Mouse (Mus musculus): ENCODE measurements around the gene Col4a3bp. TPM values are rescaled to one million over a fixed set of nuclear protein-coding genes. Genes with fewer than 3 reads are reported as not detected.

Col4a3bp gene
- polyA plus RNA-seq, 1 experiment from 2014 or later = 13.8 TPM

DNA sequence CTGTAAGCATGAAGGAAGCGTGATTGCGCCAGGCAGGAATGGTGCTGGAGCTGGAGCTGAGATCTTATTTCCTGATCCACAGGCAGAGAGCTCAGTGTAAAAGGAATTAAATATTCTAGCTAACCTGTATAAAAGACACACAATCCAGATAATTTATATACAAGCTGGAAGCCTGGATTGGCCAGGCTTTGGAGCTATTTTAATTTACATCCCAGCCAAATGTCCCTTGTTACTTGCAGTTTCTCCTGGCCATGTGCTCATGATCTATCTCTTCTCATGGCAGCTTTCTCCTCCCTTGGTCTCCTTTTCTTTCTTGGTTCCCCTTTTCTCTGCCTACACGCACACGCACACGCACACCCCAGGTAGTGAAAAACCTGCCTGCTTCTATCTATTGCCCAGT lies 44.1 kb downstream of the Col4a3bp start:
- 88% methylated on average over 5 of the region's 5 CpGs for WGBS
- no peak overlapping the region for H3K4me3 ChIP-seq (replicated peaks)
- no peak for ATAC-seq (ENCODE audit: insufficient read depth, low FRiP score, low read depth)
- no peaks in the 10 kb centered on the region for H3K27me3 ChIP-seq (replicated peaks)
- H3K4me2 ChIP-seq = no peak overlapping the region
- no peak overlapping the region for H3K27ac ChIP-seq
- no peaks in the 10 kb centered on the region for H3K36me3 ChIP-seq
- no peaks in the 10 kb centered on the region for H3K9me3 ChIP-seq
- peaks cover 7% of the 10 kb centered on the region; the same call in 1 of the 2 replicates for H3K4me1 ChIP-seq
- H3K9ac ChIP-seq = no peak overlapping the region

DNA sequence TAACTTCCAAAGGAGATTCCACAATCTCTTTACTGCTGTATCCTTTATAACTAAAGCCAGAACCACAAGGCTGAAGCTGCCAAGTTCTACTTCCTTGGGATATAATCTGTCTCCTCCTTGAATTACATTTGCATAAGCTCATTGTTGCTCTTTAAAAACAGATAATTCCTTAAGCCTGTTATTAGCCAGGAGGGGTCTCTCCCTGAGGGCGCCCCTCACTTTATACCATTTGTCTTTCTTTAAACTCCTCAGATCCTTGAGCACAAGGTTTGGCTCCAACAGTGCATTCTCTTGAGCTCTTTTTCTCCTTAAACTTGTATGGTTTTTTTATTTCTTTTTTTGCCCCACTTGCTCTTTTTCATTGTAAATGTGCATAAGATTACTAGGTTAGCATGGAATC lies 46.2 kb downstream of the Col4a3bp start:
- H3K27me3 ChIP-seq (replicated peaks) = no peaks in the 10 kb centered on the region
- no peak overlapping the region for H3K9ac ChIP-seq
- peaks cover 7% of the 10 kb centered on the region; the same call in 1 of the 2 replicates for H3K4me1 ChIP-seq
- 74% methylated on average over 1 of the region's 1 CpGs for WGBS
- no peaks in the 10 kb centered on the region for H3K9me3 ChIP-seq
- H3K4me2 ChIP-seq = no peak overlapping the region
- no peak overlapping the region for H3K4me3 ChIP-seq (replicated peaks)
- no peak for ATAC-seq (ENCODE audit: insufficient read depth, low FRiP score, low read depth)
- no peaks in the 10 kb centered on the region for H3K36me3 ChIP-seq
- H3K27ac ChIP-seq = peak overlapping the region; percentile 21; the same call in 1 of the 2 replicates

- no peak overlapping the region for H3K27ac ChIP-seq
- H3K36me3 ChIP-seq = no peaks in the 10 kb centered on the region
- H3K4me1 ChIP-seq = peaks cover 7% of the 10 kb centered on the region; the same call in 1 of the 2 replicates
- H3K9me3 ChIP-seq = no peaks in the 10 kb centered on the region
- WGBS = 5% methylated on average over 1 of the region's 1 CpGs
- no peak overlapping the region for H3K4me2 ChIP-seq
- no peak overlapping the region for H3K9ac ChIP-seq
- no peaks in the 10 kb centered on the region for H3K27me3 ChIP-seq (replicated peaks)
- no peak overlapping the region for H3K4me3 ChIP-seq (replicated peaks)
- ATAC-seq (ENCODE audit: insufficient read depth, low FRiP score, low read depth) = no peak
Measured at GRCm38 (mm10) chr13:96593621-96594020, 51.2 kb downstream of the Col4a3bp start.

DNA sequence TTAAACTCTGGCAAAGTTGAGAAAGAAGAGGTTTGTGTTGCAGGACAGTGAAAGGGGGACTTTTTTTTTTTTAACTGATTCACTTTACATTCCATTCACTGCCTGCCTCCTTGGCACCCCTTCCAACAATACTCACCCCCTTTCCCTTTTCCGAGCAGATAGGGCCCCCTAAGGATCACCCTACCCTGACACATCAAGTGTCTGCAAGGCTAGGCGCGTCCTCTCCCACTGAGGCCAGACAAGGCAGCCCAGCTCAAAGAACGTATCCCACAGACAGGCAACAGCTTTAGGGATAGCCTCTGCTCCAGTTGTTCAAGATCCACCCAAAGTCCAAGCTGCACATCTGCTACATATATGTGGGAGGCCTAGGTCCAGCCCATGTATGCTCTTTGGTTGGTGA lies 51.7 kb downstream of the Col4a3bp start:
- Histone ChIP-seq H3K9ac (no peak overlapping the region), H3K9me3 (no peaks in the 10 kb centered on the region), H3K36me3 (no peaks in the 10 kb centered on the region), H3K4me1 (peaks cover 7% of the 10 kb centered on the region; the same call in 1 of the 2 replicates), H3K4me2 (no peak overlapping the region), H3K27ac (no peak overlapping the region), H3K4me3 (replicated peaks) (no peak overlapping the region), H3K27me3 (replicated peaks) (no peaks in the 10 kb centered on the region)
- ATAC-seq (ENCODE audit: insufficient read depth, low FRiP score, low read depth) = no peak
- 87% methylated on average over 4 of the region's 4 CpGs for WGBS

GRCm38 (mm10) chr13:96599182-96599581 lies 56.8 kb downstream of the Col4a3bp start:
- 88% methylated on average over 9 of the region's 9 CpGs for WGBS
- no peaks in the 10 kb centered on the region for H3K9me3 ChIP-seq
- no peak for ATAC-seq (ENCODE audit: insufficient read depth, low FRiP score, low read depth)

DNA sequence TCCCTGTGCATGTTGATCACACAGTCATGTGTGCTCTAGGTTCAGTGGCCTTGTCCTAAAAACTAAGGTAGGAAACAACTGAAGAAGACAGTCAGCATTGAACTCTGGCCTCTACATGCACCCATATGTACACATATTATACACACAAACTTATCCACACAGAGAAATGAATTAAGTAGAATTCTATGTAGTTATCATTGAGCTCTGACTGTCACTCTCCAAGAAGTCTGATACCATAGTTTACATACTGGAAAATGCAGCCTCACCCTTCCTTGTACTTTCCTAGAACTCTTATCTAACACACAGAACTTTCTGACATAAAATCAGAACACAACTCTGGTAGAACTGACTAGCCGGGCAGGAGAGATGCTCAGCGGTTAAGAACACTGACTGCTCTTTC lies 61.8 kb downstream of the Col4a3bp start:
- Histone ChIP-seq H3K4me3 (replicated peaks) (no peak overlapping the region), H3K36me3 (peaks cover 6% of the 10 kb centered on the region; the same call in 1 of the 2 replicates), H3K9ac (no peak overlapping the region), H3K4me1 (no peaks in the 10 kb centered on the region), H3K4me2 (no peak overlapping the region), H3K9me3 (no peaks in the 10 kb centered on the region), H3K27ac (no peak overlapping the region), H3K27me3 (replicated peaks) (no peaks in the 10 kb centered on the region)
- WGBS = 80% methylated on average over 2 of the region's 2 CpGs
- no peak for ATAC-seq (ENCODE audit: insufficient read depth, low FRiP score, low read depth)

More at GRCm38 (mm10) chr13:96599182-96599581, 56.8 kb downstream of the Col4a3bp start:
- no peak overlapping the region for H3K4me3 ChIP-seq (replicated peaks)
- peaks cover 3% of the 10 kb centered on the region; the same call in 1 of the 2 replicates for H3K4me1 ChIP-seq
- H3K9ac ChIP-seq = no peak overlapping the region
- no peak overlapping the region for H3K27ac ChIP-seq
- H3K4me2 ChIP-seq = no peak overlapping the region
- H3K36me3 ChIP-seq = no peaks in the 10 kb centered on the region
- no peaks in the 10 kb centered on the region for H3K27me3 ChIP-seq (replicated peaks)

GRCm38 (mm10) chr13:96614615-96615014 lies 72.2 kb downstream of the Col4a3bp start:
- no peak overlapping the region for H3K4me3 ChIP-seq (replicated peaks)
- H3K36me3 ChIP-seq = peaks cover 13% of the 10 kb centered on the region; the same call in 1 of the 2 replicates
- H3K27ac ChIP-seq = no peak overlapping the region
- WGBS = 84% methylated on average over 3 of the region's 3 CpGs
- no peaks in the 10 kb centered on the region for H3K4me1 ChIP-seq
- no peaks in the 10 kb centered on the region for H3K27me3 ChIP-seq (replicated peaks)
- H3K9ac ChIP-seq = no peak overlapping the region
- no peak for ATAC-seq (ENCODE audit: insufficient read depth, low FRiP score, low read depth)
- H3K4me2 ChIP-seq = no peak overlapping the region
- no peaks in the 10 kb centered on the region for H3K9me3 ChIP-seq

GRCm38 (mm10) chr13:96620891-96621290 lies 78.5 kb downstream of the Col4a3bp start:
- no peaks in the 10 kb centered on the region for H3K9me3 ChIP-seq
- no peaks in the 10 kb centered on the region for H3K4me1 ChIP-seq
- H3K4me3 ChIP-seq (replicated peaks) = no peak overlapping the region
- no peak overlapping the region for H3K9ac ChIP-seq
- no peak for ATAC-seq (ENCODE audit: insufficient read depth, low FRiP score, low read depth)
- peaks cover 8% of the 10 kb centered on the region; the same call in 1 of the 2 replicates for H3K36me3 ChIP-seq
- no peaks in the 10 kb centered on the region for H3K27me3 ChIP-seq (replicated peaks)
- no peak overlapping the region for H3K27ac ChIP-seq
- no peak overlapping the region for H3K4me2 ChIP-seq
- WGBS = 23% methylated on average over 1 of the region's 1 CpGs

DNA sequence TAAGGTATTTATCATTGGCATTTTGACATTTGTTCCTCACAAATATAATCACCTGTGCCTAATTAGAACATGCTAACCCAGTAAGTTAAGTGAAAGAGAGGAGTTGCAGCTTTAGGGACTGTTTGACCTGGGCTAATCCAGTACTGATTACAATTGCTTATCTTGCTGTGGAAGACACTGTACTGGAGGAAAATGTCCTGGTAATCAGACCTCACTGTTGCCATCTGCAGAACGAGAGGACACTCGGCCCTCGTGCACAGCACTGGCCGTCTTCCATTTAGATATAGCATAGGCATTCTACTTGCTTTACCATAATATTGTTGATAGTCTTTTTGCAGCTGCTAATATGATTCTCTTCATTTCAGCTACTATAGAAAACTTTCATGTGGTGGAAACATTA lies 88.0 kb downstream of the Col4a3bp start:
- Histone ChIP-seq H3K4me2 (no peak overlapping the region), H3K27ac (no peak overlapping the region), H3K4me1 (no peaks in the 10 kb centered on the region), H3K36me3 (peaks cover 15% of the 10 kb centered on the region; the same call in 1 of the 2 replicates), H3K9me3 (no peaks in the 10 kb centered on the region), H3K27me3 (replicated peaks) (no peaks in the 10 kb centered on the region), H3K9ac (no peak overlapping the region), H3K4me3 (replicated peaks) (no peak overlapping the region)
- 89% methylated on average over 4 of the region's 4 CpGs for WGBS
- no peak for ATAC-seq (ENCODE audit: insufficient read depth, low FRiP score, low read depth)

GRCm38 (mm10) chr13:96644168-96644567 lies 101.8 kb downstream of the Col4a3bp start:
- H3K4me1 ChIP-seq = no peaks in the 10 kb centered on the region
- no peak overlapping the region for H3K27ac ChIP-seq
- H3K4me2 ChIP-seq = no peak overlapping the region
- ATAC-seq (ENCODE audit: insufficient read depth, low FRiP score, low read depth) = no peak
- no peak overlapping the region for H3K9ac ChIP-seq
- no peaks in the 10 kb centered on the region for H3K9me3 ChIP-seq
- WGBS = 64% methylated on average over 2 of the region's 2 CpGs
- no peaks in the 10 kb centered on the region for H3K27me3 ChIP-seq (replicated peaks)
- H3K4me3 ChIP-seq (replicated peaks) = no peak overlapping the region
- H3K36me3 ChIP-seq = peaks cover 6% of the 10 kb centered on the region; the same call in 1 of the 2 replicates

DNA sequence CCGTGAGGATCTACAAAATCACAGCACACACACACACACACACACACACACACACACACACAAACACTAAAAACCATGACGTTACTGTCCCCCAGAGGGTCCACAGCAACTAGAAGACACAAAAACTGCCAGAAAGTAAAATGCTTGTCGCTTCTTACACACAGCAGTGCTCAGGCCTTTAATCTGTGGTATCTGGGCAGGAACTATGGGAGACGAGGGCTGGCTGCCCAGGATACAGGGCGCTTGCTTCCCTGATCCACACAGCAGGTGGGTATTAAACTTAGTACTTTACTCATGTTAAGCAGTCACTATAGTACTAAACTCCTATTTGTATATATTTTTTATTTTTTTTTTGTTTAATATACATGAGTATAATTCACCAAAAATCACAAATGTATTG lies 103.4 kb downstream of the Col4a3bp start:
- Histone ChIP-seq H3K36me3 (peaks cover 9% of the 10 kb centered on the region; the same call in 1 of the 2 replicates), H3K9me3 (no peaks in the 10 kb centered on the region), H3K4me3 (replicated peaks) (no peak overlapping the region), H3K4me2 (no peak overlapping the region), H3K4me1 (no peaks in the 10 kb centered on the region), H3K9ac (no peak overlapping the region), H3K27ac (no peak overlapping the region), H3K27me3 (replicated peaks) (no peaks in the 10 kb centered on the region)
- no peak for ATAC-seq (ENCODE audit: insufficient read depth, low FRiP score, low read depth)
- whole genome bisulfite sequencing = 63% methylated on average over 5 of the region's 5 CpGs

GRCm38 (mm10) chr13:96653041-96653440 lies 110.6 kb downstream of the Col4a3bp start:
- no peaks in the 10 kb centered on the region for H3K27me3 ChIP-seq (replicated peaks)
- H3K4me1 ChIP-seq = no peaks in the 10 kb centered on the region
- no peak overlapping the region for H3K4me2 ChIP-seq
- H3K36me3 ChIP-seq = peaks cover 59% of the 10 kb centered on the region
- no peak overlapping the region for H3K4me3 ChIP-seq (replicated peaks)
- H3K27ac ChIP-seq = no peak overlapping the region
- H3K9ac ChIP-seq = no peak overlapping the region
- 79% methylated on average over 9 of the region's 9 CpGs for WGBS
- no peaks in the 10 kb centered on the region for H3K9me3 ChIP-seq
- ATAC-seq (ENCODE audit: insufficient read depth, low FRiP score, low read depth) = no peak

- Histone ChIP-seq H3K27me3 (replicated peaks) (no peaks in the 10 kb centered on the region), H3K27ac (no peak overlapping the region), H3K9me3 (no peaks in the 10 kb centered on the region), H3K4me3 (replicated peaks) (no peak overlapping the region), H3K36me3 (peaks cover 67% of the 10 kb centered on the region), H3K4me2 (no peak overlapping the region), H3K9ac (no peak overlapping the region), H3K4me1 (no peaks in the 10 kb centered on the region)
- ATAC-seq (ENCODE audit: insufficient read depth, low FRiP score, low read depth) = no peak
- WGBS = 68% methylated on average over 1 of the region's 1 CpGs
Measured at GRCm38 (mm10) chr13:96656673-96657072, 114.3 kb downstream of the Col4a3bp start.
